Mouse (Mus musculus) E14TG2a.4 (cell line): ENCODE results near the gene BC016579.

ENCODE experiments used
- H3K27me3 ChIP-seq: 2 replicates; pipeline ENCODE4 v1.6.1; 2014; ENCODE audit warnings: low read length, control low read depth; ENCODE audit not compliant: insufficient read depth
- H3K36me3 ChIP-seq: 2 replicates; pipeline ENCODE4 v1.6.1; 2014; ENCODE audit warnings: low read length, control low read depth; ENCODE audit not compliant: insufficient read depth
- H3K4me1 ChIP-seq: replicated peaks from 2 replicates; pipeline ENCODE4 v1.6.1; 2014; ENCODE audit warnings: low read depth, low read length, control low read depth
- H3K4me3 ChIP-seq: replicated peaks from 2 replicates; pipeline ENCODE4 v1.5.1; 2014; ENCODE audit warnings: mild to moderate bottlenecking, low read length
- H3K9me3 ChIP-seq: 2 replicates; pipeline ENCODE4 v1.6.1; 2014; ENCODE audit warnings: low read length, control low read depth
- CTCF ChIP-seq: conservative IDR thresholded peaks from 2 replicates; pipeline ENCODE4 v1.5.1; 2014; ENCODE audit warnings: low read length
- NANOG ChIP-seq: IDR thresholded peaks from 2 replicates; pipeline ENCODE4 v1.6.1; 2014; ENCODE audit warnings: borderline replicate concordance, low read length, mixed read lengths
- POU5F1 ChIP-seq: IDR thresholded peaks from 2 replicates; pipeline ENCODE4 v1.6.1; 2014; ENCODE audit warnings: low read length, borderline replicate concordance

Gene BC016579

GRCm38 (mm10) chr16:45632420-45632819 lies 21.4 kb downstream of the BC016579 start:
- H3K9me3 ChIP-seq, result no peaks in the 10 kb centered on the region
- TF ChIP-seq CTCF, result no peak
- TF ChIP-seq NANOG, result no peak
- no peak for TF ChIP-seq POU5F1
- H3K27me3 ChIP-seq, result no peaks in the 10 kb centered on the region
- no peaks in the 10 kb centered on the region for H3K36me3 ChIP-seq
- no peaks in the 10 kb centered on the region for H3K4me1 ChIP-seq
- no peak overlapping the region for H3K4me3 ChIP-seq

- no peak overlapping the region for H3K4me3 ChIP-seq
- no peaks in the 10 kb centered on the region for H3K27me3 ChIP-seq
- TF ChIP-seq POU5F1 (no peak), CTCF (peak; percentile 64), NANOG (no peak)
- H3K9me3 ChIP-seq, result no peaks in the 10 kb centered on the region
- no peaks in the 10 kb centered on the region for H3K4me1 ChIP-seq
- no peaks in the 10 kb centered on the region for H3K36me3 ChIP-seq
Observed at GRCm38 (mm10) chr16:45630347-45630960, 23.4 kb downstream of the BC016579 start.

GRCm38 (mm10) chr16:45629497-45630105 lies 24.3 kb downstream of the BC016579 start:
- no peaks in the 10 kb centered on the region for H3K27me3 ChIP-seq
- H3K4me3 ChIP-seq, result no peak overlapping the region
- H3K36me3 ChIP-seq, result no peaks in the 10 kb centered on the region
- no peaks in the 10 kb centered on the region for H3K4me1 ChIP-seq
- TF ChIP-seq POU5F1 (no peak), NANOG (no peak), CTCF (no peak)
- no peaks in the 10 kb centered on the region for H3K9me3 ChIP-seq

GRCm38 (mm10) chr16:45625342-45625741 lies 28.5 kb downstream of the BC016579 start:
- TF ChIP-seq NANOG, result no peak
- no peak for TF ChIP-seq CTCF
- TF ChIP-seq POU5F1, result no peak
- Histone ChIP-seq H3K27me3 (no peaks in the 10 kb centered on the region), H3K4me1 (no peaks in the 10 kb centered on the region), H3K9me3 (no peaks in the 10 kb centered on the region), H3K36me3 (no peaks in the 10 kb centered on the region), H3K4me3 (no peak overlapping the region)

GRCm38 (mm10) chr16:45624791-45625190 lies 29.1 kb downstream of the BC016579 start:
- Histone ChIP-seq H3K4me1 (no peaks in the 10 kb centered on the region), H3K36me3 (no peaks in the 10 kb centered on the region), H3K9me3 (no peaks in the 10 kb centered on the region), H3K27me3 (no peaks in the 10 kb centered on the region), H3K4me3 (no peak overlapping the region)
- no peak for TF ChIP-seq CTCF
- TF ChIP-seq NANOG, result no peak
- no peak for TF ChIP-seq POU5F1

GRCm38 (mm10) chr16:45623230-45623629 lies 30.6 kb downstream of the BC016579 start:
- H3K4me3 ChIP-seq, result no peak overlapping the region
- TF ChIP-seq POU5F1 (no peak), NANOG (no peak), CTCF (no peak)
- no peaks in the 10 kb centered on the region for H3K36me3 ChIP-seq
- no peaks in the 10 kb centered on the region for H3K9me3 ChIP-seq
- H3K27me3 ChIP-seq, result no peaks in the 10 kb centered on the region
- H3K4me1 ChIP-seq, result no peaks in the 10 kb centered on the region

GRCm38 (mm10) chr16:45619751-45620375 lies 34.0 kb downstream of the BC016579 start:
- Histone ChIP-seq H3K9me3 (no peaks in the 10 kb centered on the region), H3K36me3 (no peaks in the 10 kb centered on the region), H3K27me3 (no peaks in the 10 kb centered on the region), H3K4me3 (no peak overlapping the region), H3K4me1 (no peaks in the 10 kb centered on the region)
- TF ChIP-seq POU5F1 (no peak), NANOG (no peak), CTCF (no peak)

GRCm38 (mm10) chr16:45615944-45616343 lies 37.9 kb downstream of the BC016579 start:
- Histone ChIP-seq H3K36me3 (no peaks in the 10 kb centered on the region), H3K4me1 (peaks cover 8% of the 10 kb centered on the region; the same call in 1 of the 2 replicates), H3K9me3 (no peaks in the 10 kb centered on the region)

More at GRCm38 (mm10) chr16:45615944-45616343, 37.9 kb downstream of the BC016579 start:
- no peaks in the 10 kb centered on the region for H3K27me3 ChIP-seq
- TF ChIP-seq CTCF (no peak), POU5F1 (no peak)
- H3K4me3 ChIP-seq, result no peak overlapping the region
